Mouse (Mus musculus) layer of hippocampus, adult 2 months (tissue): ENCODE results near the gene Map2k4. TPM values are rescaled to one million over a fixed set of nuclear protein-coding genes. Genes with fewer than 3 reads are reported as not detected.

Experiments used
- DNase-seq, 2 experiments: peaks; one replicate each; pipeline ENCODE4 v3.0.0; 2022; ENCODE audit warnings: low spot score in 2 of 2
- H3K27ac ChIP-seq: fragments of 200-600 bp; 2 replicates; pipeline ENCODE4 v1.8.1; 2022
- H3K4me3 ChIP-seq: fragments of 200-600 bp; 2 replicates; pipeline ENCODE4 v1.8.1; 2022; ENCODE audit warnings: mild to moderate bottlenecking
- CTCF ChIP-seq: fragments of 200-600 bp; conservative IDR thresholded peaks from 2 replicates; pipeline ENCODE4 v1.8.1; 2022; ENCODE audit warnings: antibody characterized with exemption, mild to moderate bottlenecking, moderate library complexity
- total RNA-seq, 2 experiments: library from RNA; stranded (reverse); gene quantifications; 2 replicates each; pipeline ENCODE4 v1.2.3; 2021

Map2k4 gene
- total RNA-seq, 2 experiments from 2014 or later, result 195 to 202 TPM

- Histone ChIP-seq H3K27ac (no peak overlapping the region), H3K4me3 (no peak overlapping the region)
- DNase-seq, result no peak
- no peak for TF ChIP-seq CTCF
Observed at GRCm38 (mm10) chr11:65794428-65795219, 6.5 kb upstream of the Map2k4 start.

- H3K27ac ChIP-seq, result peak overlapping the region; percentile 99
- H3K4me3 ChIP-seq, result peak overlapping the region; percentile 84
- no peak for DNase-seq
- 0 out of 2 replicates have a peak, but pooled peaks have one; percentile 8 for TF ChIP-seq CTCF
Observed at GRCm38 (mm10) chr11:65787421-65788151, 511 bp downstream of the Map2k4 start.

- peak overlapping the region; percentile 84; the same call in 1 of the 2 replicates for H3K4me3 ChIP-seq
- TF ChIP-seq CTCF, result no peak
- DNase-seq, result no peak
- no peak overlapping the region for H3K27ac ChIP-seq
Observed at GRCm38 (mm10) chr11:65786160-65786559, 1.9 kb downstream of the Map2k4 start.

GRCm38 (mm10) chr11:65781596-65781995, 6.5 kb downstream of the Map2k4 start:
- DNase-seq, result no peak
- no peak for TF ChIP-seq CTCF
- no peak overlapping the region for H3K27ac ChIP-seq

DNA sequence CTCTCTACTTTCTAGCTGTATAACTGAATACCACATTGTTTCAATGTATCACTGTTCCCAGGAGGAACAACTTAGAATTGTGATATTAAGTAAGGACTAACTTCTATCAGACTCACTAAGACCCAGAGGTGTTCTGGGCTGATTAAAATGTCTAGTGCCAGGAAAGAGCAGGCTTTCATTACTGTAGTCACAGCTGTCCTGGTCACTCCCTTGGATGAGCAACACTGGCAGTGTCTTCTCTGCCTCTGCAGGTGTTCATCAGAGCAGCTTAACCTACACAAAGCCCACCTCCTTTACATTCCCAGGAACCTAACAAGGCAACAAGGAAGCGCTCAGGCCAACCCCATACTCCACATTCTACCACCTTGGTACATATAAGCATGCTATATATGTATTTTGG, 8.5 kb downstream of the Map2k4 start:
- no peak for DNase-seq
- no peak for TF ChIP-seq CTCF
- Histone ChIP-seq H3K27ac (no peak overlapping the region), H3K4me3 (no peak overlapping the region)

More at GRCm38 (mm10) chr11:65781596-65781995, 6.5 kb downstream of the Map2k4 start:
- no peak overlapping the region for H3K4me3 ChIP-seq

DNA sequence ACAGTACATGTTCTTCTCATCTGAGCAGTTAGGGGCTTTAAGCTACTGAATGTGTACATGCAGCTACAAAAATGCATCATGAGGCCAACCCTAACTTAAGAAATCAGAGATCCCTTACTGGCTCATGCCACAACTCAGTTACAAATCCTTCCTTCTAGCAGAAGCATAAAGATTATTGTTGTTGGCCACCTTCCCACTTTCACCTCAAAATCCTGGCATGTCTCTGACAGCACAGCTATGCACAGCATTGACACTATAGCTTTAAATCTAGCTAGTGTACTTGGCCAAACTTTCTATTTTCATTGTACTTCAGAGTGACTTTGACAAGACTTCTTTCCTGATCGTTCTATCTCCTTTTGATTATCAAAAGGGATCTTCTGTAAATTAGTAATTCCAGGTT, 9.0 kb downstream of the Map2k4 start:
- TF ChIP-seq CTCF, result no peak
- DNase-seq, result no peak
- Histone ChIP-seq H3K27ac (no peak overlapping the region), H3K4me3 (no peak overlapping the region)

DNA sequence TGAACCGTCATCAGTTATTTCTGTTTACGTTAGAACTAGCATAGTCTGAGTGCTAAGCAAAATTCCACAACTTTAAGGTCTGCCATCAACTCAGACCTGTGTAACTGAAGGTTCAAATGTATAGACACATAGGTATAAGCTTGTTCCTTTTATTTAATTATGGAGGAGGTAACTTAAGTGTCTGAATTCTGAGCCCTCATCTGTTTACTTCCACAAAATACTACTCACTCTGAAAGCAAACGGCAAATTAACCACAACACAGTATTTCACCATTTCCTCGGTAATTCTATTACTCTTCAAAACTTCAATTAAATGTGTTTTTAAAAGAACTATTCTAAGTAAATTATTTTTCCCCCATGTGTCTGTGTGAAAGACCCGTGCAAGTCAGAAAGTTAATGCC, 10.3 kb downstream of the Map2k4 start:
- no peak overlapping the region for H3K4me3 ChIP-seq
- DNase-seq, result no peak
- no peak overlapping the region for H3K27ac ChIP-seq
- no peak for TF ChIP-seq CTCF

DNA sequence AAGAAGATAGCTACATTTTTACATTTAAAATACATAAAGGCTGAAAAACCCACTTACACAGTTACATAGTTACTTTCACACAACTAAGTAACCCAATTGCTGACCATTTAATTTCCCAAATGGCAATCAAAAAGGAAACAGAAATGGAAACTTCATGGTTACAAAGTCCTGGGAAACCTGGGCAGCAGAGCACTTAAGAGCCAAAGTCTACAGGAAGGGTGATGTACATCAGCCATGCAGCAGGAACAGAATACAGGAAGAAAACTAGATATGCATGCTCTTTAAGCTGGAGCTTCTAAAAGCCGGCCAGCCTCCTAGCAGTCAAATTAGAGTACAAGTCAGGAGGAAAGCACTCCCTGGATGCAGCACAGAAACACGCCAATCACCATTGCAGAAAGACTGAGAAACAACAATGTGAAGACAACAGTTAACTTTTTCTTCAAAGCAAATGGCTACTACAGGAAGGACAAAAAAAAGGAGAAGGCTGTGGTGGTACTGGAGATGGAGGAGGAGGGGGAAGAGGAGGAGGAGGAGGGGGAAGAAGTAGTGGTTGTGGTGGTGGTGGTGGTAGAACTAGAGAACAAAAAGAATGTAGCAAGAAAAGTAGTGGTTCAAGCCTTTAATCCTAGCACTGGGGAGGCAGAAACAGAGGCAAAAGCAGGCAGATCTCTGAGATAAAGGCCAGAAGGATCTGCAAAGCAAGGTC, 11.0 kb downstream of the Map2k4 start:
- DNase-seq, result no peak
- Histone ChIP-seq H3K27ac (no peak overlapping the region), H3K4me3 (no peak overlapping the region)
- no peak for TF ChIP-seq CTCF

- no peak for TF ChIP-seq CTCF
- Histone ChIP-seq H3K27ac (no peak overlapping the region), H3K4me3 (no peak overlapping the region)
- no peak for DNase-seq
Observed at GRCm38 (mm10) chr11:65773946-65774656, 14.0 kb downstream of the Map2k4 start.

- H3K4me3 ChIP-seq, result no peak overlapping the region
Observed at GRCm38 (mm10) chr11:65773535-65773934, 14.6 kb downstream of the Map2k4 start.

GRCm38 (mm10) chr11:65771546-65771945, 16.6 kb downstream of the Map2k4 start:
- H3K27ac ChIP-seq, result no peak overlapping the region
- no peak for DNase-seq
- no peak for TF ChIP-seq CTCF
- H3K4me3 ChIP-seq, result no peak overlapping the region

More at GRCm38 (mm10) chr11:65773535-65773934, 14.6 kb downstream of the Map2k4 start:
- no peak for TF ChIP-seq CTCF
- H3K27ac ChIP-seq, result no peak overlapping the region
- no peak for DNase-seq

- no peak for DNase-seq
- no peak overlapping the region for H3K27ac ChIP-seq
- no peak for TF ChIP-seq CTCF
- no peak overlapping the region for H3K4me3 ChIP-seq
Observed at GRCm38 (mm10) chr11:65769990-65770389, 18.1 kb downstream of the Map2k4 start.

DNA sequence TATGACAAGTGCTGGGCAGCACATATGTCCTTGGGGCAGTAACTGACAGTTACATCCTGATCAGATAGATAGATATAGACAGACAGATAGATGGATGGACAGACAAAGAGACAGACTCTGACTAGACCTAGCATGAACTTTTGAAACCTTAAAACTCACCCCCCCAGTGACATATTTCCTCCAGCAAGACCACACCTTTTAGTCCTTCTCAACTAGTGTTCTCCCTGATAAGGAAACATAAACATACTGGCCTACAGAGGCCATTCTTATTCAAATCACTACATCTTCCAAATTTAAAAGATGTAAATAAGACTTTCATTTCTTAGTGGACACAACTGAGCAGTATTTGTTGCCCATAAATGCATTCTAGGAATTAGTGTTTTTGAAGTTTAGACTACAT, 19.7 kb downstream of the Map2k4 start:
- TF ChIP-seq CTCF, result no peak
- no peak overlapping the region for H3K4me3 ChIP-seq
- no peak for DNase-seq

More for the DNA sequence above, 19.7 kb downstream of the Map2k4 start:
- no peak overlapping the region for H3K27ac ChIP-seq
